Comparison of ENCODE assay signal across 11 mouse cellular contexts in the genomic region with DNA sequence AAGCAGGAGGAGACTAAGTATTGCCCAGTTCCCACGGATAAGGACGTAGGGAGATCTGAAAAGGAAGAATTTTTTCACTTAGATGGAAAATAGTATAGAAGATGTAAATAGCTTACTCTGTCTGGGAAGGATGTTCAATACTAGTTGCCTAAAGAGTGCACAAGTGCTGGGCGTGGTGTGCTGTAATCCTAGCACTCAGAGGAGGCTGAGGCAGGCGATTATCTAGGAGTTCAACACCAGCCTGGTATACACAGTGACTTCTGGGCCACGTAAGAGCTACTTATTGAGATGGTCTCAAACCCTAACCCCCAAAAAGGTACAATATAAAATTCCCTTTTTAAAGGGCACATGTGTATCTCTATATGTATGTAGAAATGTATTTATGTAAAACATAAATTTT. TPM values are rescaled to one million over a fixed set of nuclear protein-coding genes. Genes with fewer than 3 reads are reported as not detected.
DNase-seq lines count a peak whose midpoint lies in the region; ATAC-seq and TF ChIP-seq lines count a peak whose summit lies in the region.
"Had no signal": no experiment of that assay in that cellular context is flagged by ENCODE, and none has a peak within 500 bp of the region (broad histone marks: within the 10 kb centered on the region; RNA-seq: fewer than 3 reads in every experiment).

No protein-coding gene starts in this region.

- no peak for DNase-seq in forebrain, embryonic 11.5 days (ENCODE audit: low spot score)
- DNase-seq in forebrain, embryonic 10.5 days (ENCODE audit: extremely low spot score, low spot score) = no peak
- DNase-seq in lung, postnatal 4 days = no peak
- no peak for DNase-seq in hindbrain, postnatal 0 days (ENCODE audit: low spot score)
- no peak for DNase-seq in ovary, adult 18-20 months (ENCODE audit: low spot score)
- no peak for DNase-seq in left cerebral cortex, adult 11 months (ENCODE audit: low spot score)
- DNase-seq: cerebellum, adult 18-20 months; kidney, adult 8-10 months; lung, postnatal 14 days had no signal

- H3K4me1 ChIP-seq in forebrain, embryonic 11.5 days (replicated peaks; ENCODE audit: control insufficient read depth, insufficient read depth, low read length) = no peaks in the 10 kb centered on the region; the same call in 1 of the 2 replicates
- peaks cover 28% of the 10 kb centered on the region for H3K4me1 ChIP-seq in forebrain, embryonic 10.5 days
- peaks cover 14% of the 10 kb centered on the region for H3K4me1 ChIP-seq in lung, embryonic 15.5 days
- H3K4me1 ChIP-seq in hindbrain, postnatal 0 days (ENCODE audit: insufficient read depth, low read length) = no peaks in the 10 kb centered on the region
- H3K4me1 ChIP-seq in neural tube, embryonic 13.5 days (replicated peaks) = peaks cover 39% of the 10 kb centered on the region

- no peak overlapping the region for H3K4me2 ChIP-seq in forebrain, embryonic 11.5 days (ENCODE audit: low read depth, low read length, severe bottlenecking)
- H3K4me2 ChIP-seq in lung, embryonic 15.5 days = peak overlapping the region; percentile 20; the same call in 1 of the 2 replicates
- H3K4me2 ChIP-seq in hindbrain, postnatal 0 days (ENCODE audit: low read depth, low read length) = peak overlapping the region; percentile 19; the same call in 1 of the 2 replicates
- peak overlapping the region; percentile 31 for H3K4me2 ChIP-seq in neural tube, embryonic 13.5 days

- H3K9me3 ChIP-seq in forebrain, embryonic 11.5 days (ENCODE audit: control insufficient read depth, low read length) = no peaks in the 10 kb centered on the region
- H3K9me3 ChIP-seq in forebrain, embryonic 10.5 days = no peaks in the 10 kb centered on the region
- H3K9me3 ChIP-seq in lung, embryonic 15.5 days = no peaks in the 10 kb centered on the region
- H3K9me3 ChIP-seq in hindbrain, postnatal 0 days (ENCODE audit: low read length) = no peaks in the 10 kb centered on the region
- H3K9me3 ChIP-seq in neural tube, embryonic 13.5 days = no peaks in the 10 kb centered on the region

- no peaks in the 10 kb centered on the region for H3K27me3 ChIP-seq in forebrain, embryonic 11.5 days (ENCODE audit: control insufficient read depth, insufficient read depth, low read length)
- no peaks in the 10 kb centered on the region for H3K27me3 ChIP-seq in forebrain, embryonic 10.5 days (ENCODE audit: poor library complexity, severe bottlenecking)
- no peaks in the 10 kb centered on the region for H3K27me3 ChIP-seq in lung, embryonic 15.5 days
- H3K27me3 ChIP-seq in hindbrain, postnatal 0 days (ENCODE audit: insufficient read depth, low read length) = no peaks in the 10 kb centered on the region
- H3K27me3 ChIP-seq in neural tube, embryonic 13.5 days = no peaks in the 10 kb centered on the region; the same call in 1 of the 2 replicates

- WGBS in forebrain, embryonic 11.5 days = 82% methylated on average over 5 of the region's 5 CpGs
- WGBS in forebrain, embryonic 10.5 days = 83% methylated on average over 5 of the region's 5 CpGs
- 72% methylated on average over 5 of the region's 5 CpGs for WGBS in lung, embryonic 15.5 days
- WGBS in hindbrain, postnatal 0 days = 80% methylated on average over 5 of the region's 5 CpGs
- 85% methylated on average over 5 of the region's 5 CpGs for WGBS in neural tube, embryonic 13.5 days

- H3K27ac ChIP-seq in forebrain, embryonic 11.5 days (ENCODE audit: low read depth, low read length) = no peak overlapping the region
- no peak overlapping the region for H3K27ac ChIP-seq in forebrain, embryonic 10.5 days
- H3K27ac ChIP-seq in lung, embryonic 15.5 days = no peak overlapping the region
- H3K27ac ChIP-seq in hindbrain, postnatal 0 days = no peak overlapping the region
- H3K27ac ChIP-seq in neural tube, embryonic 13.5 days (replicated peaks) = no peak overlapping the region

- no peak overlapping the region for H3K4me3 ChIP-seq in forebrain, embryonic 11.5 days (ENCODE audit: low read depth, low read length)
- H3K4me3 ChIP-seq in forebrain, embryonic 10.5 days = no peak overlapping the region
- H3K4me3 ChIP-seq in lung, embryonic 15.5 days = no peak overlapping the region
- H3K4me3 ChIP-seq in hindbrain, postnatal 0 days (ENCODE audit: low read length) = no peak overlapping the region
- H3K4me3 ChIP-seq in neural tube, embryonic 13.5 days = no peak overlapping the region; the same call in 1 of the 2 replicates

- TF ChIP-seq CTCF in hindbrain, postnatal 0 days (IDR thresholded peaks at IDR 0.05; ENCODE audit: low read depth) = no peak

- peak overlapping the region; percentile 24; the same call in 1 of the 2 replicates for H3K9ac ChIP-seq in forebrain, embryonic 11.5 days (ENCODE audit: low read length)
- no peak overlapping the region for H3K9ac ChIP-seq in lung, embryonic 15.5 days
- no peak overlapping the region for H3K9ac ChIP-seq in hindbrain, postnatal 0 days (replicated peaks; ENCODE audit: low read length)
- no peak overlapping the region for H3K9ac ChIP-seq in neural tube, embryonic 13.5 days

- no peaks in the 10 kb centered on the region for H3K36me3 ChIP-seq in forebrain, embryonic 11.5 days (ENCODE audit: control insufficient read depth, insufficient read depth, low read length)
- peaks cover 44% of the 10 kb centered on the region for H3K36me3 ChIP-seq in forebrain, embryonic 10.5 days (replicated peaks)
- peaks cover 4% of the 10 kb centered on the region; the same call in 1 of the 2 replicates for H3K36me3 ChIP-seq in lung, embryonic 15.5 days
- H3K36me3 ChIP-seq in hindbrain, postnatal 0 days (ENCODE audit: insufficient read depth, low read length) = no peaks in the 10 kb centered on the region
- H3K36me3 ChIP-seq in neural tube, embryonic 13.5 days = peaks cover 20% of the 10 kb centered on the region

- ATAC-seq in forebrain, embryonic 11.5 days (replicated peaks; ENCODE audit: low FRiP score) = no peak
- no peak for ATAC-seq in lung, embryonic 15.5 days (ENCODE audit: borderline replicate concordance, extremely low read depth, low FRiP score, low TSS enrichment)
- no peak for ATAC-seq in hindbrain, postnatal 0 days
- no peak for ATAC-seq in neural tube, embryonic 13.5 days (ENCODE audit: low read depth)

RNA-seq across cellular contexts. Expression of gene Kansl1, which starts 1.0 kb away (rescaled TPM):
- polyA plus RNA-seq in forebrain, embryonic 11.5 days (2014; fragmentation: Nextera tagmentation; extraction: Ambion mirVana) = 35.4 and 35.6 TPM in 2 replicates
- polyA plus RNA-seq in forebrain, embryonic 10.5 days (2016; fragmentation: Nextera tagmentation; extraction: Ambion mirVana) = 24.5 and 25.9 TPM in 2 replicates
- 18.6 and 19.2 TPM in 2 replicates for polyA plus RNA-seq in lung, embryonic 15.5 days (2015; fragmentation: Nextera tagmentation; extraction: Ambion mirVana)
- total RNA-seq in hindbrain, postnatal 0 days (2014; rRNA removed) = 54.9 and 75.5 TPM in 2 replicates
- polyA plus RNA-seq in hindbrain, postnatal 0 days (2015; fragmentation: Nextera tagmentation; extraction: Ambion mirVana) = 17.9 and 19.0 TPM in 2 replicates
- 28.9 and 30.9 TPM in 2 replicates for polyA plus RNA-seq in neural tube, embryonic 13.5 days (2015; fragmentation: Nextera tagmentation; extraction: Ambion mirVana)
